Mouse (Mus musculus) hindbrain, embryonic 11.5 days (tissue): ENCODE measurements at regions not wholly inside any gene's neighbourhood (a gene's known extent, or its start where the extent isn't known, plus 50 kb on each side); places are given as distances from the start of the nearest gene placed in this dataset.
A peak's percentile ranks its signal among the peaks of the same experiment; 100 is the strongest.

Source experiments
- ATAC-seq: fragments of 200-750 bp; cut with Nextera tagmentation; 2 replicates; pipeline ENCODE4 v1.8.0; 2017; ENCODE audit warnings: mild to moderate bottlenecking, moderate TSS enrichment, moderate library complexity; ENCODE audit not compliant: low FRiP score
- DNase-seq: peaks from one replicate; pipeline ENCODE4 v3.0.0-alpha.2; 2015; ENCODE audit warnings: low spot score
- H3K27ac ChIP-seq: fragments of 300-500 bp; sonication (generic); 2 replicates; pipeline ENCODE4 v1.5.1; 2014; ENCODE audit warnings: mild to moderate bottlenecking, low read depth, low read length
- H3K27me3 ChIP-seq: fragments of 300-500 bp; sonication (generic); 2 replicates; pipeline ENCODE4 v1.6.1; 2014; ENCODE audit warnings: mild to moderate bottlenecking, low read length, moderate library complexity, mixed read lengths; ENCODE audit not compliant: control insufficient read depth, insufficient read depth
- H3K36me3 ChIP-seq: fragments of 300-500 bp; sonication (generic); 2 replicates; pipeline ENCODE4 v1.6.1; 2014; ENCODE audit warnings: mild to moderate bottlenecking, low read length, moderate library complexity, mixed read lengths; ENCODE audit not compliant: control insufficient read depth, insufficient read depth
- H3K4me1 ChIP-seq: fragments of 300-500 bp; sonication (generic); replicated peaks from 2 replicates; pipeline ENCODE4 v1.6.1; 2014; ENCODE audit warnings: low read length, mixed read lengths; ENCODE audit not compliant: control insufficient read depth, insufficient read depth
- H3K4me2 ChIP-seq: fragments of 300-500 bp; sonication (generic); replicated peaks from 2 replicates; pipeline ENCODE4 v1.6.1; 2014; ENCODE audit warnings: mild to moderate bottlenecking, low read depth, low read length
- H3K4me3 ChIP-seq: fragments of 300-500 bp; sonication (generic); 2 replicates; pipeline ENCODE4 v1.5.1; 2014; ENCODE audit warnings: low read depth, low read length
- H3K9ac ChIP-seq: fragments of 300-500 bp; sonication (generic); 2 replicates; pipeline ENCODE4 v1.6.1; 2014; ENCODE audit warnings: low read depth, low read length
- H3K9me3 ChIP-seq: fragments of 300-500 bp; sonication (generic); 2 replicates; pipeline ENCODE4 v1.6.1; 2016; ENCODE audit warnings: low read length; ENCODE audit not compliant: control insufficient read depth
- WGBS: fragments of 180-500 bp; shearing (Covaris S2); extraction: QIAGEN DNeasy Blood & Tissue Kit; methylation state at CpG from one replicate; pipeline ENCODE4 v1.1.7; 2014; 5-methylcytosine and 5-hydroxymethylcytosine counted together

DNA sequence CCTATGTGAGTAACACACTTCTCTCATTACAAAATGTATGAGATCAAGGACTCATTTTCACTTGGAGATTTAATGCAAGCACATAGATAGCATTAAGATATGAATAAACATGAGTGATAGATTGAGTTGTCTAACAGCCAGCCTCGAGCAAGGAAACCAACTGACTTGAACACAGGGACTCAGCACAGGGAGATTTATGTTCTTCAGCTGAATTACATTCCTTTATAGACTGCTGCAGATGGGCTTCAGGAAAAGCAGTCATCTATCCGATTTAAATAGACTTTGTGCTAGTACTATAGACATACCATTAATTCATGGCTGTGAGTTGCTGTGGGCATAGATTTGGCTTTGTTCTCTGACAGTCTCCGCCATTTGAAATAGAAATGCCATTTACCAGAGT lies 661.9 kb downstream of the Cenpc1 start:
- Histone ChIP-seq H3K36me3 (no peaks in the 10 kb centered on the region), H3K4me3 (no peak overlapping the region), H3K4me2 (no peak overlapping the region), H3K9me3 (no peaks in the 10 kb centered on the region), H3K4me1 (no peaks in the 10 kb centered on the region), H3K27me3 (no peaks in the 10 kb centered on the region), H3K9ac (no peak overlapping the region), H3K27ac (no peak overlapping the region)
- 62% methylated on average over 3 of the region's 3 CpGs for WGBS
- ATAC-seq (no peak), DNase-seq (no peak)

DNA sequence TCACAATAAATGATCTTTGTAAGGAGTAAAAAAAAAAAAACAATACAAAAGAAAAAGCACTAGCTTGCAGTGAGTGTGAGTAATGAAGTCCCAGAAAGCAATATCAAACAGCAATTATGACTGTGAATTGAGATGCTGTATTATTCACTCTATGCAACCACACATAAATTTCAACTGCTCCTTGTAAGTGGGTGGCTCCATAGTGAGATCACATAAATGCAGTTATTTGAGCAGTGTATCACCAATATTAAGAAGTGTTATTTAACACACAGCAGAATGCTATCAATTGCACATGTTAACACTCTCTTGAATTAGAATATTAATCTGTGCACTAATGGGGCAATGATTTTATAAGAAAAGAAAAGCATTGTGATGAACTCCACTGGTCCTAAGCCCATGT lies 705.0 kb downstream of the Cenpc1 start:
- DNase-seq (no peak), ATAC-seq (no peak)
- no peak overlapping the region for H3K4me2 ChIP-seq
- H3K9me3 ChIP-seq, result no peaks in the 10 kb centered on the region
- no peaks in the 10 kb centered on the region for H3K27me3 ChIP-seq
- H3K9ac ChIP-seq, result no peak overlapping the region
- no peaks in the 10 kb centered on the region for H3K36me3 ChIP-seq
- no peak overlapping the region for H3K27ac ChIP-seq
- no peaks in the 10 kb centered on the region for H3K4me1 ChIP-seq
- H3K4me3 ChIP-seq, result no peak overlapping the region

GRCm38 (mm10) chr5:85346762-85347161 lies 718.6 kb downstream of the Cenpc1 start:
- Histone ChIP-seq H3K9me3 (no peaks in the 10 kb centered on the region), H3K4me2 (no peak overlapping the region), H3K4me1 (no peaks in the 10 kb centered on the region), H3K4me3 (no peak overlapping the region), H3K27ac (no peak overlapping the region), H3K27me3 (no peaks in the 10 kb centered on the region), H3K36me3 (no peaks in the 10 kb centered on the region), H3K9ac (no peak overlapping the region)
- WGBS, result 67% methylated on average over 3 of the region's 3 CpGs
- DNase-seq (peak; percentile 2), ATAC-seq (peak; percentile 56)

DNA sequence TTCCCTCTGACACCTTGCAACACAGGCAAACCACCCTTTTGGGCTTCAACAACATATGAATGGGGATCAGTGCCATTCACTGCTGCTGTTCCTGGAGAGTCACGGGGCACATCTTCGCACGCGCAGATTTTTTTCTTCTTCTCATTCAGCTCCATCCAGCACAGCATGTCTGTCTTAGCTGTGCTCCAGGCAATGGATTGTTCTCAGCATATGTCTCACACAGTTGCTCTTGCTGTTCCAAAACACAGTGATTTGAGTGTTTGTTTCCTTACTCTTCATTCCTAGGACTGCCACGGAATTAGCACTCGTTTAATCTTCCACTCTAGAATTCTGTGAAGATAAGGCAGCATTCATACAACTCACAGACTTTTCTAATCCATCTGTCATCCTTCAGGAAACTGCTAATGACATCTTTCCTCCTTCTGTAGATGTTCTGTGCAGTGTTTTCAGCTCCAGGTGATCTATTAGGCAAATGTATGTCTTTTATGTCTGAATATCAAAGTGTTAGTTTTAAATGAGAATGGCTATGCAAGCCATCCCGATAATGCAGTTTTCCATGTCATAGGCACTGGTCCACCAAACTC lies 719.2 kb downstream of the Cenpc1 start:
- H3K4me1 ChIP-seq, result no peaks in the 10 kb centered on the region
- H3K27ac ChIP-seq, result no peak overlapping the region
- ATAC-seq (no peak), DNase-seq (no peak)
- no peaks in the 10 kb centered on the region for H3K36me3 ChIP-seq
- H3K4me2 ChIP-seq, result no peak overlapping the region
- H3K27me3 ChIP-seq, result no peaks in the 10 kb centered on the region
- H3K9ac ChIP-seq, result no peak overlapping the region
- no peaks in the 10 kb centered on the region for H3K9me3 ChIP-seq
- 81% methylated on average over 7 of the region's 7 CpGs for WGBS
- no peak overlapping the region for H3K4me3 ChIP-seq

DNA sequence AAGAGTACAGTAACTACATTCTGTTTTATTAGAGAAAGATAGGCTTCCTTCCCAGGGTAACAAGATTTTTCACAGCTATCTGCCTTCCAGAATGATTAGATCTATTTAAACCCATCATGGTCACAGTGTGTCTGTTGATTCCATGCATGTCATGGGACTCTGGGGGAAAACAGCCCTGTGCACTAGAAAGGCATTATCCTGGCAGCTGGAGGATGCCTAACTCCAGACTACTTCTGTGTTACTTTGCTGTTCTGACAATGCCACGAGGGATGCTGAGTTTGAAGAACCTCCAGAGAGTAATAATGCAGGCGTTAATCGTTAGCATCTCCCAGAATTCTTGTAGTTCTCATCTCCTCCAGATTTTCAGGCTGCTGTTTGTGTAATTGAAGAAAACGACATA lies 724.0 kb downstream of the Cenpc1 start:
- ATAC-seq, result no peak
- WGBS, result 72% methylated on average over 4 of the region's 4 CpGs
- Histone ChIP-seq H3K4me1 (no peaks in the 10 kb centered on the region), H3K9ac (no peak overlapping the region), H3K27me3 (no peaks in the 10 kb centered on the region), H3K27ac (no peak overlapping the region), H3K36me3 (no peaks in the 10 kb centered on the region), H3K4me2 (no peak overlapping the region), H3K4me3 (no peak overlapping the region), H3K9me3 (no peaks in the 10 kb centered on the region)
- no peak for DNase-seq

- peak; percentile 43; the same call in 1 of the 2 replicates for ATAC-seq
Observed at GRCm38 (mm10) chr5:85337643-85338458, 727.5 kb downstream of the Cenpc1 start.

DNA sequence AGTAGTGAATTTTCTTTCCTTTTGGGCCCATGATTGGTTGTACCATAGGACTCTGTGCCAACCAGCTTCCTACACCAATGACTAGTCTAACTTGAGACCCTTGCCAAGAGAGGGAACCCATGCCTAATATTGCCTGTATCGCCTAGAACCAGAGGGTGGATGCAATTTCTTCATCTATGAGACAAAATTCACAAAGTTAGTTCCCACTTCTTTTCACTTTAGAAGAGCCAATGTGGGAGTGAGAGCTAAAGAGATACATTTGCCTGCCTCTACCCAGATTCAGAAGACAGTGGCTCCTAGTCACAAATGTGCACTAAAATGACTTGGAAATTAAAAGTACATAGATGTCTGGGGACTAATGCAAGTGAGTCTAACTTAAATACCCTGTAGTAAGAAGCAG lies 728.4 kb downstream of the Cenpc1 start:
- no peak overlapping the region for H3K9ac ChIP-seq
- H3K4me2 ChIP-seq, result no peak overlapping the region
- H3K36me3 ChIP-seq, result no peaks in the 10 kb centered on the region
- H3K4me3 ChIP-seq, result no peak overlapping the region
- no peak overlapping the region for H3K27ac ChIP-seq
- no peaks in the 10 kb centered on the region for H3K27me3 ChIP-seq
- ATAC-seq, result no peak
- H3K9me3 ChIP-seq, result no peaks in the 10 kb centered on the region
- DNase-seq, result no peak
- WGBS, result 79% methylated on average over 1 of the region's 1 CpGs
- no peaks in the 10 kb centered on the region for H3K4me1 ChIP-seq

More at GRCm38 (mm10) chr5:85337643-85338458, 727.5 kb downstream of the Cenpc1 start:
- DNase-seq, result no peak
- no peaks in the 10 kb centered on the region for H3K4me1 ChIP-seq
- no peak overlapping the region for H3K4me3 ChIP-seq
- 68% methylated on average over 8 of the region's 8 CpGs for WGBS
- H3K4me2 ChIP-seq, result no peak overlapping the region
- H3K27ac ChIP-seq, result no peak overlapping the region
- no peaks in the 10 kb centered on the region for H3K36me3 ChIP-seq
- H3K9ac ChIP-seq, result no peak overlapping the region
- no peaks in the 10 kb centered on the region for H3K9me3 ChIP-seq
- H3K27me3 ChIP-seq, result no peaks in the 10 kb centered on the region
